Mouse (Mus musculus): ENCODE data around the gene Atp5f1.

DNA sequence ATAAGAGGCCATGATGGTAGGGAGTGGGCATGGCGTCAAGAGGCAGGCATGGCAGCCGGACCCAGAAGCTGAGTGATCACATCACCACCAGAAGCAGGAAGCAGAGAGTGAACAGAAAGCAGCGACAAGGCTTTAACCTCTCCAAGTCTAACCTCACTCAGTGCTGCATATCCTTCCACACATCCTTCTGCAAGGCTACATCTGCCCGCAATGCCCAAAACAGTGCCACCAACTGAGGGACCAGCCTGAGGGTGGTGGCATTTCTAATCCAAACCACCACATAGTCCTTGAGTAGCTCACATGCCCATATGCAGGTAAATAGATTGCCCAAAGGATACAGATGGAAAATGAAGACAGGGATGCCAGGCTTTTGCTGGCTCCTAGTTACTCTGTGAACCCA, 50.9 kb downstream of the Atp5f1 start:
- TF ChIP-seq CTCF (IDR thresholded peaks at IDR 0.05), result no peak
- TF ChIP-seq EP300 (IDR thresholded peaks at IDR 0.05), result no peak

Measured in lung, postnatal 0 days (tissue).